Mouse (Mus musculus) c-Kit-positive CD71-positive TER-119-positive erythroid progenitor cells, embryonic 14.5 days (primary cell): ENCODE measurements at regions not wholly inside any gene's neighbourhood (a gene's known extent, or its start where the extent isn't known, plus 50 kb on each side); places are given as distances from the start of the nearest gene placed in this dataset.

Experiments used
- DNase-seq: peaks from one replicate; pipeline ENCODE4 v3.0.0-alpha.2; 2013; ENCODE audit warnings: low spot score

GRCm38 (mm10) chr4:105970056-105970455 lies 180.4 kb downstream of the Gm12728 start:
- DNase-seq, result no peak

- DNase-seq, result no peak
Measured at GRCm38 (mm10) chr4:105972736-105973135, 183.1 kb downstream of the Gm12728 start.

- DNase-seq, result no peak
Measured at GRCm38 (mm10) chr4:105973769-105974397, 184.2 kb downstream of the Gm12728 start.

DNA sequence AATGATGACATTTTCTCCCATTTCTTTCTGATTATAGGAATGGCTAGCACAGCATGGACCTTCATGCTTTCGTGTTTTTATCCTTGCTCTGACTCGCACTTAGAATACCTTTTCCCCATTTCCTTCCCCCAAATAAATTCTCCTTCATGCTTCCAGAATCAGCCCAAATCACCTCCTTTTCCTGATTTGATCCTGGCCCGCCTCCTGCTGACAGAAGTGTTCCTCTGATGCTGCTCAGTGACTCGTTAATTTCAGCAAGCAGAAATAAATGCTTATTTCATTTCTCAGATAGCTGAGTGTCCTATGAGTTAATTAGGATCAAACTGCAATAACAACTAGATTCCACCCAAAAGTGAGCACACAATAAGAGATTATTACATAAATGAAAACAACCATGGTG lies 185.3 kb downstream of the Gm12728 start:
- DNase-seq, result no peak

GRCm38 (mm10) chr4:105979048-105979447 lies 189.4 kb downstream of the Gm12728 start:
- no peak for DNase-seq

DNA sequence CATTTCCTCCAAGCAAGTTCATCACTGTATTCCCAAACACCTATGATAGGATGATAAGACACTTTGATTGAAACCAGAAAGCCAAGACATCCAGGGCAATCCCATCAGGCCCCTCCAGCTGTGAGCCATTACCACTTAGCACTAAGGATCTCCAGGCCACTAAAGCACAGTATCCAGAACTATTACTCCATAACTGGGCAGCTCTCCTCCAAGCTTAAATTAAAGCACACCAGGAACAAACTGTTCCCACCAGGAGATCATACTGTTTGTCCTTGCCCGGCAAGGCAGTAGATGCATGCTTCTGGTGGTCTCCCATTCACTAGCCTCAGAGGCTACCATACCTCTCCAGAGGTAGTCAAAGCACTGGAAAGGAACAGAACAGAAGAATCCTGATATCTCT lies 193.3 kb downstream of the Gm12728 start:
- no peak for DNase-seq

DNA sequence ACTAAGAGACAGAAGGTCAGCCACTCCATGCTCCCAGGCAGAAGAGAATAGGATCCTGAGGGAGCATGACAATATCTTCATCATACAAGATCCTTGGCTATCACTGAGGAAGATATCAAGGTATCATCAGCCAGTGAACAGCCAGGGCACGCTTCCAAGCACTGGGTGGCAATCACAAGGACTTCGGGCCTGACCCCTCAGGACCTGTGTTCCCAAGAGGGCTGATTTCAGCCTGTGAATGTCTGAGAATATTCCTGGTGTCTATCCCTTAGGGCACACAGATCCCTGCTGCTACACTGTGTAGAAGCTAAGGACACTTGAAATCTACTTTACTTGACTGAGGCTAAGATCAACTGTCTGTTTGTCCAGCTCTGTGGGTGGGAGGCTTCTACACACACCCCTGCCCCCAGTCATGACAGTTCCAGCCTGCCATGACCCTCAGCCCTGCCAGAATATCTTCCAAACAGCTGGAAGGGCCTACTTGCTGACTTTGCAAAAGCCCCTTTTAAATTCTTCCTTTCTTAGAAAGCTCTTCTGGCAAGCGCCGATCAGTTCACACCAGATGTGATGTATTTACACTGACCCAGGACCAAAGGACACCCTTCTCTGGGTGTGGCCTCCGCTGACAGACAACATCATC lies 198.4 kb downstream of the Gm12728 start:
- no peak for DNase-seq

DNA sequence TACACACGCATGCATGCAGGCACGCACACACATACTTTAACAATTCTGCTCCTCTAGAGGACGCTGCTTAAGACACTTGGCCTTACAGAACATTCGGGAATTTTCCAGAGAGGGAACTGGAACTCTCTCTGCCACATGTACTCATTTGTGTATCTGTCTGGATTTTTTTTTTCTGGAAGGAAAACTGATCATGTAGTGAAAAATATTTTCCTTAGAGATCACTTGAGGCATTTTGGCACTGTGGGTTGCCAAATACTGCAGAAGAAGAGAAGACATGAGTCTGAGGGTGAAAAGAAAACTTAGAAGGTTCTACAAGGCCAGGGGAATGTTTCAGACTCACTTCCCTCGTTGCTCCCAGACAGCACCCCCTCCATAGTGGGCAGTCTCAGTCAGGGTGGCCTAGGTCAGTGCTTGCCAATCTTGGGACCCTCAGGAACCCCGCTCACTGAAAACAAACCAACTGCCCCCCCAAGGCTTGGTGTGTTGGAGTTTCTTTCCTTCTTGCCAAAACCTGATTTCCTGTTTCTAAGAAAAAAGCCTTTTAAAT lies 203.0 kb downstream of the Gm12728 start:
- DNase-seq, result no peak

DNA sequence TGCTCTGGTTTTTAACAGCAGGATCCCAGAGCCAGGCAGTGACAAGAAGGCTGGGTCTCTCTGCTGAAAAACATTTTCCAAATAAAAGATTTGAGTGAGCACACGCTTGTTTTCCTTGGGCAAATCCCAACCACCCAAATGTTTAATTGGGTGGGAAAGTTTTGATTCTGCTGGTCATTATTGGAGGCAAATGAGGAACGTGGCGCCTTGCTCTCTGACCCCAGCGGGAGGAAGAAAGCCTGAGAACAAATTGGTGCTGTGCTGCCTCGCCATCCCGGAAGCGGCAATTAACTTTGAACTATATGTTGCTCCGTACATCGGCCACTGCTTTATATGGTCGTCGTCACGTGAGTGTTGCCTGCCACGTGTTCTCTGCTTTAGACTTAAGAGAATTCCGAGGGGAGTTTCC lies 204.7 kb downstream of the Gm12728 start:
- DNase-seq, result no peak

DNA sequence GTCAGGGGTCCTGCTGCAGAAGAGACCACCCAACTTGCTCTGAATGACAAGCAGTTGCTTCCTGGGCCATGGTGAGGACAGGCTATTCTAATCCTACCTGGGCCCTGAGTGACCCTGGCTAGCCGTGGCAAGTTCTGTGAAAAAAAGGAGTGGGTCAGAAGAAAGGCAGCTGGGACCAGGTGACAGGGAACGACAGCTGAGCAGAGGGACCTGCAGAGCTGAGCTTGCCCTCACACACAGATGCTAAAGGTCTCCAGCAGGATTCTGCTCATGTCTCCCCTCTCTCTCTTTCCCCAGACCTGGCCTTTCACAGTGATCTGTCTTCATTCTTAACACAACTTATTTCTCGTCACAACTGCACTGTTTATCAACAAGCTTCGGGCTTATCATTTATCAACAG lies 206.4 kb downstream of the Gm12728 start:
- no peak for DNase-seq

GRCm38 (mm10) chr4:105996893-105997630 lies 207.4 kb downstream of the Gm12728 start:
- no peak for DNase-seq

DNA sequence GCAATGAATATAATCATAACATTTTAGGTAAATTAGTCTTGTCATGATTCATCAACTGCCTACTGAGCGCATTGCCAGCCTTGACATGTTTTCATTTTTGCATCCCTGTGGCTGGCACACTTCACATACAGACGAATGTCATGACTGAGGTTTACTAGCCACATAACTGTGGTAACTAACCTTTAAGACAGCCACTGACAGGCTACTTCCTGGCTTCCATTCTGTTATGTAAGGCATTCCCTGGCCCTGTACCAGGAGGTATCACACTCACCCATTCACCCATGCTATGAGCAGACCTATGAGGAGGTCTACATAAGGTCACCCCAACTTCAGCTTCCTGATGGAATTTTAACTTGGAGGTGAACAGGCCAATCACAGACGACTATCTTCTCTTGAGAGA lies 212.8 kb downstream of the Gm12728 start:
- DNase-seq, result no peak

DNA sequence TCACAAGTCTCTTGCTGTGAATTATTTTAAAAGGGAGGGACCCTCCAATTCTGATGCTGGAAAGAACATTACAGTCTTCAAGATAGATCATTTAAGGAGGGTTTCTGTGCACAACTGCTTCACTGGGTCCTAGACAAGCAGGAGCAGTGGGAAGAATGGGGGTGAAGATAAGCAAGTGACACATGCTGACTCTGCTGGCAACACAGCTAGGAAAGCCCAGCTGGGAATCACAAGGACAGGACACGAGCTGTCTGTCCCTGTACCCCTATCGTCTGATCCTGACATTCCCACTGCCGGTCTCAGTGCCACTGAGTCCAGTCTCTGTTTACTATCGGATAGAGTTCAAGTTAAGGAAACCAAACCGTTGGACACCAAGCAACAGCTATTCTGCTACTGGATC lies 216.3 kb downstream of the Gm12728 start:
- DNase-seq, result no peak

- DNase-seq, result no peak
Measured at GRCm38 (mm10) chr4:106007334-106008190, 217.9 kb downstream of the Gm12728 start.

DNA sequence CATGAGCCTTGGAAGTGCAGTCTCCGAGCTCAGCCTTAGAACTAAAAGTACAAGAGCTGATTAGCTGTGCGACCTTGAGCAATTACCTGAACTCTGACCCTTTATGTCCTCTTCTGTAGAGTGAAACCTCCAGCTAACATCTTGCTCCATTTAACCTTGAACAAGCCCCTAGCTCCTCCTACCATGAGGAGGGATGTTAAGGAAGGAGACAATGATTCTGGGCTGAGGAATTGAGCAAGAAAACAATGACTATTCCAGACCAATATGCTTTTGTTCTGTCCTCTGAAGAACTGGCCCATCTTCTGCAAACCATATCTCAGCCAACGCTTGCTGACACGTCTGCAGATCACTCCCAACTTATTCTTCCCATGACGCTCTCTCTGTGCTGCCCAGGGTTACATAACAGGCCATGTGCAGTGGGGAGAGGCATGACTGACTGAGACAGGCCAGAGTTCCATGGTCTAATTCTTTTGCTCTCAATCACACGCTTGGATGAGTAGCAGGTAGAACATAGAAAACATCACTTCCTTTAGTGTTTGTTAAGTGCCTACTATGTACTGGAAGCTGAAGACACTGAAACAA lies 227.5 kb downstream of the Gm12728 start:
- DNase-seq, result no peak

DNA sequence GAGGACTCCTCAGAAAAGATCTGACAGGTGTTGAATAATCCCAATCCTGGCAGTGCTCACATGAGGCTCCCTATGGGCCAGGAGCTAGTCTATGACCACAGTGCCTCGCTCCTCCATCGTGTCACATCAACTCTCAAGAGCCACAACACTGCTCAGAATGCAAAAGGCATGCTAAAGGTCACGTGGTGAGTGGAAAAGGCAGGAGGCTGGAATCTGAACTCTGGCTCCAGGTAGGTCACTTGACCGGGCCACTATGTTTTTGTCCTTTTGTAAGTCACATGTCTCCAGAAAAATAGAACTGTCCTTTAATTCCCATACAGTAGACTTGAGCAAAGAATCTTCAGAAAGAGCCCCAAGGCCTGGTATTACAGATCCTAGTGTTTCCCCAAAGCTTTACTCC lies 229.3 kb downstream of the Gm12728 start:
- no peak for DNase-seq

DNA sequence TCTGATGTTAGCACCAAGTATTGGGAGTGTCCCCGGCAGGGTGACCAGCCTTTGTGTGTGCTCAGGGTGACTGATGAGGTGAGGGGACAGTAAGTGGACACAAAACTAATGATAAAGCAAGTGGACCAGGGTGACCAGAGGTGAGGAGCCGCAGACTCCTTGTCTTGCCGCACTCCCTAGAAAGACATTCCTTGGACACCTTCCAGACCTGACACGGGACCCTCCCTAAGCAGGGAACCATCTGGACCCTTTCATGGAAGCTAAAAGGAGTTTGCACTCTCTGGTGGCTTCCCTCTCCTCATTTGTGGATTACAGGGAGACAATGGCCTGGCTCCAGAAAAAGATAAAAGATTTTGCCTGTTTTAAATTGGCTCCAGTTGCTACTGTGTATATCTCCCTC lies 230.7 kb downstream of the Gm12728 start:
- no peak for DNase-seq

DNA sequence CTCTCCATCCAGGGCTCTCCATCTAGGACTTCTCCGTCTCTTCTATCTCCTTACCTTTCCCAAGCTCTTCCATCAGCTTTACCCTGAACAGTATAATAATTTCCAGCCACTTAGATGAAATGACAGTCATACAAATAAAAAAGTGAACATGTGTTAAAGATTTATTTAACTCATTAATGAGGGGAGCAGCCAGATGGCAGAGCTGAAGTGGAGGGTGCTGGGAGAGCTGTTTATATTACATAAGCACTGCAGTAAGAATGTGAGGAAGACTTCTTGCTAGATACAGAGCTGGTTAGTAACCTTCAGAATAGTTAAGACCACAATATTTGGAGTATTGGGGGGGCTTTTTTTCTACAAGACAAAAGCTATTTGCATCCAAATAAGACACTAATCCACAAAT lies 234.9 kb downstream of the Gm12728 start:
- no peak for DNase-seq

DNA sequence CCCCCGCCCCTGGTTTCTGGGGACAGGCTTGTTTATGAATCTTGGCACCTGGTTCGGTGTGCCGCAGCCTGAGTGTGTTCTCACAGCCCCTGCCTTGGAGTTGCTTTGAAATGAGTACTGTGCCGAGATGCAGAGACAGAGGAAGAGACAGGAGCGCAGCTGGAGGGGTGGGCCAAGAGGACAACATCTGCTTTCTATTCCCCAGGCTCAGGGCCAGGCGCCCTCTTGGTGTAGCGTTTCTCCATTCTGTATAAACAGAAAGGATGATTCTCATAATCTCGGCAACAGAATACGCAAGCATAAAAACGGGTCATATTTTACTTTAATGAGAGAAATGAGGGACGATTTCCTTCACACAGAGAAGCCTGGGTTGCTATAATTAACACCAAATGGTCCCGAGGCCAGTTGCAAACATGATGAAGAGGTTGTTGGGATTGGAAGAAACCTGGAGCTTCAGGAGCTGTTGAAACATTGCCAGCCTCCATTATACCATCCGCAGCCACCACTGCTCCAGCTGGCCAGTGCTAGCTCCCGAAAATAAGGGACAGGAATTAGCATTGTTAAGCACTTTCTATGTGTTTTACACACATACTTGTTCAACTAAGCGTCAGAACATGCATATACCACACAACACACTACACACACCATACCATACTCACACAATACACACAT lies 236.4 kb downstream of the Gm12728 start:
- DNase-seq, result no peak

DNA sequence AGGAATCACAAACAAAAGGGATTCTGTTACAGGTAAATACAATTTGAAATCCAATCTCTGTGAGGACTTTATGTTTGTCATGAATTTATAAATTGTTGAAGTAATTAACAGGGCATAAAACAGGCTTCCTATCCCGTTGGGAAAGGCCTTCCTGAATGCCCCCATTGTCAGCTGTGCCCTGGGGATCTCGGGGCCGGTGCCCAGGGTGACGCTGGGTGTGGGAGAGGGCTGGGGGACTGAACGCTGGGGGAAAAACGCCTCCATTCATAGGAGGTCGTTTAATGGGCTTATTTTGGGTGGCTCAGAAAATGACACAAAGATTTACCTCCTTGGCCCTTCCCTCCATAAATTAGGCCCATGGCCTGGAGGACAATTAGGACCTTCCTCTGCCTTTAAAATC lies 250.7 kb downstream of the Gm12728 start:
- DNase-seq, result no peak

DNA sequence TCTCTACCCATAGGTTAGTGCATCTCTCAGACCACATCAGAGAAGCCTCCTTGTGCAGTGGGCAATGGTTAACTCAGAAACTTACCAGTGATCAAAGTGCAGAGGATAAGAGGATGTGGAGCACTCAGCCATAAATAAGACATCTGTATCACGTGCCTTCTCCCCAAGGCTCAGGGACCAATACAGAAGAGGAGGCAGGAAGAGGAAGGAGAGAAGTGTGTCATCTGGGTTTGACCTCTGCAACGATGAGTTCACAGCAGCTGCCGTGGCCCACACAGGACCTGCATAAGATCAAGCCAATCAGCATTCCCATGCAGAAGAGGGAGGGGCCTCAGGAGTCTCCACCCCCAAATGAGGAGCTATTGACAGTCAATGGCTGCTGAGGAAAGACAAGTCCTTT lies 252.8 kb downstream of the Gm12728 start:
- no peak for DNase-seq
